Mouse (Mus musculus) erythroblast, adult 5-6 weeks (primary cell): ENCODE measurements around the gene Mllt3. TPM values are rescaled to one million over a fixed set of nuclear protein-coding genes. Genes with fewer than 3 reads are reported as not detected.

Experiments
- ATAC-seq: replicated peaks from 2 replicates; pipeline ENCODE4 v1.8.0; 2016; ENCODE audit warnings: moderate number of reproducible peaks, mild to moderate bottlenecking, moderate TSS enrichment, inconsistent platforms; ENCODE audit not compliant: poor library complexity, low FRiP score, severe bottlenecking
- total RNA-seq, 2 experiments: library from RNA; stranded (forward) in 1 of 2; stranded (reverse) in 1 of 2; fragments of 150-400 nt in 1 of 2; fragments of 200-764, 138-1000 nt in 1 of 2; gene quantifications; 2 replicates each; pipeline versions ENCODE4 v1.2.3 to v1.2.4; 2015 to 2017; ENCODE audit warnings: low replicate concordance in 2 of 2

Gene Mllt3
- total RNA-seq, 2 experiments from 2014 or later = 84.9 to 93.2 TPM

DNA sequence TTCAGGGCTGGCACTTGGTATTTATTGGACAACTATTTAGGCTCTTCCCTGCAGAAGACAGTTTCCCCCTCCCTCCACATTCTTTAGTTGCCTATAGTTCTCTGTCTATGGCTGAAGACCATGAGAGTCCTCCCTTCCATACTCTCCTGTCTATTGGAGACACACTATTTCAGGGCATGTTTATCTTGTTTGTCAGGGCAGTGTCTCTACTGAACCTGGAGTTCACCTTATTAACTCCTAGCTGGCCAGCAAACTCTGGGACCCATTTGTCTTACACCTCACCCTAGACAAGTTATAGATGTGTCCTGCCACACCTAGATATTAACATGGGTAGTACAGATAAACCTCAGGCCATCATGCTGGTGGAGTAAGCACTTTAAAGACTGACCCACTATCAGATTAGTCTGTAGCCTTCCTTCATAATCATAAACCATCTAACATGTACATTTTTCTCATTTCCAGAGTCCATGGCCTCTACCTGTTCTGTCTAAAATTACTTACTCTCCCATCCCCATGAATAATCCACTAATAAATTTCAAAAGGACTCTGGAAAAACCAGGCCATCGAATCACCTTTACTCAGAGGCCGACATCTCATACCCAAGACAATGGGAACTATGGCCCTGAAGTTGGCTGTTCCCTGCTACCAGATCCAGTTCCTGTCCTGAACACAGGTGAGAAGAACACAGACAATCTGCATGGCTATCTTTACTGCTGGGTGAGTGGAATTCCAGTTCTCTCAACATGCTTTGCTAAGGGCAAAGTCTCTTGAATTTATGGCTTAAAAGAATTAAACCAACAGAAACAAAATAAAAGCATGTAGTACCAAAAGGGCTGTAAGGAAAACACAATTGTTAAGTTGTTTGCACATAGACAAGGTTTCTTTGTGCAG lies 195.4 kb downstream of the Mllt3 start:
- no peak for ATAC-seq

- ATAC-seq = no peak
Observed at GRCm38 (mm10) chr4:87836257-87836656, 196.9 kb downstream of the Mllt3 start.

DNA sequence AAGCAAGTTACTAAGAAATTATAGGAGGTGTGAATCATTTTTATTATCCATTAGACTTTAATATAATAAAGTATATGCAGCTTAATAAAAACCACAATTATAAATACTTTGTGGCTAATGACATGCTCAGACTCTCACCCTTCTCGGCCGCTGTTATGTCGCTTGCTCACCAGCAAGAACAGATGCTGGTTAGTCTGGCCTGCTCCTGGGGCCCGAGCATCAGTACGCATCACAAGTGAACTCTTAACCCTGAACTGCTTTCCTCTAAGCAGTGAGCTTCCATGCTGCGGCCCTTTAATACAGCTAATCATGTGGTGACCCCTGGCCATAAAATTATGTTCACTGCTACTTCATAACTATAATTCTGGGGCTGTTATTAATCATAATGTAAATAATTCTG lies 198.0 kb downstream of the Mllt3 start:
- no peak for ATAC-seq

- no peak for ATAC-seq
Observed at GRCm38 (mm10) chr4:87834310-87834709, 198.9 kb downstream of the Mllt3 start.

DNA sequence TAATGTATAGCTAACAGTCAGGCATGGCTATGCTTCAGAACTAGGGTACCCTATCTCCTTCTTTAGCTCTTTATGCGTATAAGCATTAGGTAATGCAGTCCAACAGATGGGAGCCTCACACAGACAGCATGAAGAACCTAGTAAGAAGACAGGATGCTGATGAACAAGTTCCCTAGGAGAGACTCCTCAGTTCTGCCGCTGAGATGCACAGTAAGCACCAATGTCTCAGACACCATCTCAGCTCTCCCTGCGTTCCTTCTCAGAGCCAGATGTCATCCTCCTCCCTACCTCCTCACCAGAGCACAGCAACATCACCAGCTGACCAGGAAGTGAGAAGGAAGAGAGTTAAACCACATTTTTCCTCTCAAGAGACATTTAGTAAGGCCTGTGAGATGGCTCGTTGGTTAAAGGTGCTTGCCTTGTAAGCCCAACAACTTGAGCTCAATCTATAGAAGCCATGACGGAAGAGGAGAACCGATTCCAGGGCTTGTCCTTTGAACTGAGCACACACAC lies 202.3 kb downstream of the Mllt3 start:
- no peak for ATAC-seq

- ATAC-seq = no peak
Observed at GRCm38 (mm10) chr4:87829426-87830063, 203.6 kb downstream of the Mllt3 start.

DNA sequence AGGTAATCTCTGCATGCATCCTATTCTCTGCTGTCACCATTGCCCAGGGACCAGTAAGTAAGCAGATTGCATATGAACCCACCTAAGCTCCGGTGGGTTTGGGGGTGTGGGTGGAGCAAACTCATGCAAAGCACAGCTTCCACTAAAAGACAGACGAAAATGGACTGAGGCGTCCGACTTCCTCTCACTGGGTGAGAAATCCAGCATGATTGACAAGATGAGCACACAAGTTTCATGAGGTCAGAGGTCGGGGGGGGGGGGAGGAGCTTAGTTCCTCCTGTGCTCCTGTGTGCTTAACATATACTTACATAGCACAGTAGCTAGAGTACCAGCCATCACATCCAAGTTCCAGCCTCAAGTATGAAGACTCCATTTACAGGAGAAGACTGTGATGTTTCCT lies 206.8 kb downstream of the Mllt3 start:
- ATAC-seq = no peak

DNA sequence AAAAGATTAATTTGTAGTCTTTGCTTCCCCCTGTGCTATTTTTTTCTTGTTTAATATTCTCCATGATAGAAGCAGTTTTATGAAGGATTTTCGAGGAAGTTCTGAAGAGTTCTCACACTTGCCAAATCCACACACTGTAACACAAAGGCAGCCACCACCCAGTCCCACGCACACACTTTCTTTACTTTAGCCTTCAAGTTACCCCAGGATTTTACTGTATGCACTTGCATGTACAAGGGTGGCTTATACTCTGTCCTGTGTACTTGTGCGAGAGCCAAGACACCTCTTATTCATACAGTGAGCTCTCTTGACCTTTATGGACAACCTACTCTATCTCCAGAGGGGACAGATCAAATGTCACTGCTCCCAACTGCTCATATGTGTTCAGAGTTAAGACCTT lies 209.5 kb downstream of the Mllt3 start:
- ATAC-seq = peak; percentile 62

GRCm38 (mm10) chr4:87823191-87823590 lies 210.0 kb downstream of the Mllt3 start:
- ATAC-seq = no peak

DNA sequence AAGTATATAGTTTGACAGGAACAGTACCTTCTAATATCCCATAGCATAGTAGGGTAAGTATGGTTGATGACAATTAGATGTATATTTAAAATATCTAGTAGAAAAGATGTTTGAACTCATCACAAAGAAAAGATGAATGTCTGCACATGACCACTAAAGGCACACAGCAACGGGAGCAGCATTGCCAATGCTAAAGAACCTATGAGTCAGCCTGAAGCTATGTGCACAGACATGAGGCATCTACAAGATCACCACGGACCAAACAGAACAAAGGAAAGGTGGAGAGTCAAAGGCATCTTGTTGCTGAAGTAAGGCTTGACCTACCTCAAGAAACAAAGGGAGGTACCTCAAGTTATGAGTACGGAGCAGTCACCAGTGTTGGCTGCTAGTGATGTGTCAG lies 212.3 kb downstream of the Mllt3 start:
- ATAC-seq = no peak

DNA sequence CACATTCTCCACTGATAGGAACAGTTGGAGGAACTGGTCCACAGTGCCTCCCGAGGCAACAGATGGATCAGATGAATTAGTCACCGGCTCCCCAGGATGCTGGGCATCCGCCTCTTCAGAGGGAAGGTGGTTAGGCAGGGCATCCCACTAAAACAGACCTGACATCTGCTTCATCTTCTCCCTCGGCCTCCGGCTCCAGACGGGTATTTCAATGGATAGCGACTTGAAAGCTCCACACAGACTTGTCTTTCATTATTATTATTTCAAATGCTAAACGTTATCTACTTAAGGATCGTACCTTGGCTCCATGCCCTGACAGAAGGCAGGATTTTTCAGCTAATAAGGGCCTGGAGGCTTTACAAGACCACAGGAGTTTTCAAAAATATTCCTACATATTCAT lies 214.0 kb downstream of the Mllt3 start:
- ATAC-seq = no peak

DNA sequence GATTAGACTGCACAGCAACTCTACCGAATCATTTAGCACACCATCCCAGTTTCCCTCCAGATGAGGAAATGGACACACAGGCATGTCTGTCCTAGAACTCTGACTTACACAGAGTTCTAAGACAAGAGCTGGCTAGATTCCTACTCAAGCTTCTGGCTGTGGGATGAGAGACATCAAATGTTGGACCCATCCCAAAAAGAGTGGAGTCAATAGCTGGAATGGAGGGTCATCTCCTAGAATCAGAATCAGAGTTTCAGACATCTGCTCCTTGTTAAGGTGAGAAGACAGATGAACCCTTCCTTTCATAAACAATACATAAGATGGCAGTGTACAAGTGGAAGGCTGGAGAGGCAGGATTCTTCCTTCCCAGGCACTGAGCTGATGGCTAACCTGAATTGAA lies 214.9 kb downstream of the Mllt3 start:
- no peak for ATAC-seq

- ATAC-seq = no peak
Observed at GRCm38 (mm10) chr4:87815465-87816108, 217.6 kb downstream of the Mllt3 start.

DNA sequence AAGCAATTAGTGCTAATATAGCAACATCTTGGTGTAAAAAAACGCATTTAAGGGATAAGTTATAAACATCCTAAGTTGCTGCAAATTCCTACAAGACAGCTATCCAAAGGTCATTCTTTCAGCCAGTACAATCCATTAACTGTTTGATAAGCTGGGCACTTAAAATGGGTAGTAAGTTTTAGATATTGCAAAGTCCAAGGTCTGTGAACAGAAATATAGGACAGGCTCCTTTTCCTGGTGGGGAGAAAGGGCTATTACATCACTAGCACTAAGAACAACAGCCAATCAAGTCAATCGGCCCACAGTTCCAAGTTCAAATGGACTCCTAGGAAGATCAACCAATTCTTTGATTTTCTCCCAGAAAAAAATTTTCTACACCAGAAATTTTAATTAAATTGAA lies 221.3 kb downstream of the Mllt3 start:
- ATAC-seq = no peak

DNA sequence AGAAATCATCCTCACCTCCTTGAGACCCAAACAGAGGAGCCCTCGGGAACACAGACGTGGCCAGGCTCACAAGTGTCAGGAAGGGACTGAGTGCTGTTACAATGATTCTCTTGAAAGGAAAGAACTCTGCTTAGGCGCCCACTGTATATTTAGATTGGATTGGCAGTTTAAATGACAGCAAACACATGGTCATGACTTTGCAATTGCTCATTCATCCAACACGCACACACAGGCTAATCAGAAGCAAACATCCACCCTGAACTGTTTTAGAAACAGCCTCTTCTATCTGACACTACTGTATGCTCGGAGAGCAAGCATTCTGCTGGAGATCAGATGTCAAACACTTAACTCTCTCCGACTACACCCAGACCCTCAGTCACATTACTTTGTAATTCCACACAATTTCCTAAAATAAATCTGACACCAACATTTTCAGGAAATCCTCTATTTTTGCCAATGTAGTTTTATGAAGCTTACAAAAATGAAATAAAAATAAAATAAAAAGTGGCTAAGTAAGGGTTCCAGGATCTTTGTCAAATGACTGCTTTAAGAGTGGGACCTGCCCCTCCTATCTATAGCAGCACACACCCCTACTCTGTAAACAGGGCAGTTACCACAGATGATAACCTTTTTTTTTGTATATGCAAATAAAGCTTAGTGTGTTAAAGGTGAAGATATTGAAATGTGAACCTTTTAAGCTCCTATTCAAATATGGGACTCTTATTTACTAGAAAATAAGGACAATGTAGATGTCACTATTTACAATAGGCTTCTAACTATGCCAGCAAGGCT lies 226.8 kb downstream of the Mllt3 start:
- peak; percentile 89 for ATAC-seq

- ATAC-seq = no peak
Observed at GRCm38 (mm10) chr4:87804576-87804975, 228.6 kb downstream of the Mllt3 start.

DNA sequence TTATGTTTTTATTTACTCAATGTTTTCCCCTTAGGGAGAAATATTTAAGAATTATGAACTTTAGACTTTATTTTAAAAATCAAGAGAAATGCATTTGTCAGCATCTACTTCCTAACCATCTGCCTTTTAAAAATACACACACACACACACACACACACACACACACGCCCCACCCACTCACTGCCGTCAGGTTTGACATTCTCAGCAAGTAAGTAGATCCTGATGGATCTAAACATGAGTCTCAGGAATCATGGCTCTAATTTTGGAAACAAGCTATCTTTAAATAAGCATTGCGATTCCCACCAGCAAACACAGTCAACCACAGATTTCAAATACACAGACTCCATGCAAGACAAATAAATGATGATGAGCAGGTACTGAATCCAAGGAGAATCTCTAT lies 229.9 kb downstream of the Mllt3 start:
- no peak for ATAC-seq

DNA sequence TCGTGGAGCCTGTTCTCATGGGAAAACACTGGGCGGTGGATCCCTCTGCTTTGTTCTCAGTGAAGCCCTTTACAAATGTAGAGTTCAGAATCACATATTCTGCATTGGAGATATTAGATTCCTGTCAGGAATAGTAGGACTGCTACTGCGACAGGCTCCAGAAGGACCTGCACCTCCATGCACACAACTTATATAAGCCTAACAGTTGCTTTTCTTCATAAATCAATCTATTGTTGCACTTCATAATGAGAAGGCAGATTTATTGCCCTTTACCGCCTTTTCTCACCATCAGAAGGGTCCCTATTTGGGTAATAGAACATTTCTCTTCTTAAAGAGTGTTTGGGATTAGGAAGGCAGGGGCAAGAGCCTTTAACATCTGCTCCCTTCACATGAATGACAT lies 231.0 kb downstream of the Mllt3 start:
- no peak for ATAC-seq

DNA sequence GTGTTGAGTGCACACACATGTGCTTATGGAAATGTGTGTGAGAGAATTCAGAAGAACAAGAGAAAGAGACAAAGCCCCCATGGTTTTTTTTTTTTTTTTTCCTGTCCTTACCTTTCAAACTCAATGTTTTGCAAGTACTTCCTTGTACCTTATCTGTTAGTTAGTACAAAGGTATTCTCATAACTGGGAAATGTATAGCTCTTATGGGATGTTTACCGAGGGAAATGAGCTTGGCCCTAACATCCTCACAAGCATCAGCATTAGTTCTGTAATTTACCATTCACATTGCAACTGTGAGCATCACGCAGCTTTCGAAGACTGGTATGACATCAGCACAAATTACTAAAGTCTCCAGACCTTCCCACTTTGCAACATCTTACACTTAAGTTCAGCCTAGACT lies 231.8 kb downstream of the Mllt3 start:
- no peak for ATAC-seq

DNA sequence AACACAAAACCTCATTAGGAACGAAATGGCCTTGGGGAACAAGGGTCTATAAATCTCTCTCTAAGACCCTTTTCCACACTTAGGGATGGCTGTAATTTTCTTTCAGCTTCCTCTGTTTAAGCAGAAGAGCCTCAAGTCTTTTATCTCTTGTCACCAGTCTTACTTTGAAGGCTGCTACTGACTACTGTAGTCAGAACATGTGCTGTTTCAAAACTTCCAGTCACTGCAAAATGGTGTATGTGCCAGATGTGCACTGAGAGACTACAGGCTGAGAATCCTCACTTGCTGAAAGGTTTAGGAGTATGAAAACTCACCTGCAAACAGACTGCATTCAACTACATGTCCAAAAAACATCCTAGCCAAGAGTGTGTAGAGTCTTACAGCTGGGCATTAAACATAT lies 232.9 kb downstream of the Mllt3 start:
- peak; percentile 45; the same call in 1 of the 2 replicates for ATAC-seq
